Mouse (Mus musculus): ENCODE data around the gene Ppp2r5c.
A peak's percentile ranks its signal among the peaks of the same experiment; 100 is the strongest.

Gene Ppp2r5c

DNA sequence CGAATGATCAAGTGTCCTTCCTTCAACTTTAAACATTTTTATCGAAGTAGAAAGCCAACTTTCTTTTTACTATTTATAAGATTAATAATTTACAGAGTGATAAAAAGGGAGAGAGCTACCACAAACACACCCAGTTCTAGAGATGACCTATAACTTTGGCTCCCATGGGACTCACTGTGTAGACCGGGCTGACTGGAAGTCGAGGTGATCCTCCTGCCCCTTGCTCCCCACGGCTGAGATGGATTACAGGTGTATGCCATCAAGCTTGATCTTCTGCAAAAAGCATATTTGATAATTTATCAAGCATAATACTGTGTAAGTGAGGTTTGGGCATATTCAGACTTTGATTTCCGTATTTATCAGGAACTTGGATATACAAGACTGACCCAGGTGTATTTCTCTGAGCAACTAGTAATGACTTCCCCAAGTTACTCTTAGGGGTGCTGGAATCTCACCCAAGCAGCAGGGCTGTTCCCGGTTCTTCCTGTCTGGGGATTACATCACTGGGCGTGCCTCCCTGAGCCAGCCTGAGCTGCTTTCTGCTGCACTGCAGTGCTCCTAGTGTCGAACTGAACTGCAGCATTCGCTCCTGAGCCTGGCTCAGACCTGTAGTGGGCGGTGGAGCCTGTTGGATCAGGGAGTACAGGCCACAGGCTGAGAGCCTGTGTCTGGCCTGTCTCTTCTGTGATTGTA, 161.7 kb downstream of the Ppp2r5c start:
- DNase-seq (ENCODE audit: low read depth, low spot score) = peak; percentile 88

DNA sequence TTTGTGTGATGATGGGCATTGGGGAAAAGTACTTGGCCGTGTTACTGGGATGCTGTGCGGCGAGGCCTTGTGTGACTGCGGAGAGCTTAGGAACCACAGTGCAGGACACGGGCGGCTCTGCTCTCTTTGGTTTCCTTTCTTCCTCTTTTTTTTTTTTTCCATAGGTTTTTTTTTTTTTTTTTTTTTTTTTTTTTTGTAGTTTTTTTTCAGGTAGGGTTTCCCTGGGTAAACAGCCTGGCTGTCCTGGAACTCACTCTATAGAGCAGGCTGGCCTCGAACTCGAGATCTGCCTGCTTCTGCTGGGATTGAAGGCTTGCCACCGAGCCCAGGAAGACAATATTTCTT, 162.2 kb downstream of the Ppp2r5c start:
- no peak for DNase-seq (ENCODE audit: low read depth, low spot score)

DNA sequence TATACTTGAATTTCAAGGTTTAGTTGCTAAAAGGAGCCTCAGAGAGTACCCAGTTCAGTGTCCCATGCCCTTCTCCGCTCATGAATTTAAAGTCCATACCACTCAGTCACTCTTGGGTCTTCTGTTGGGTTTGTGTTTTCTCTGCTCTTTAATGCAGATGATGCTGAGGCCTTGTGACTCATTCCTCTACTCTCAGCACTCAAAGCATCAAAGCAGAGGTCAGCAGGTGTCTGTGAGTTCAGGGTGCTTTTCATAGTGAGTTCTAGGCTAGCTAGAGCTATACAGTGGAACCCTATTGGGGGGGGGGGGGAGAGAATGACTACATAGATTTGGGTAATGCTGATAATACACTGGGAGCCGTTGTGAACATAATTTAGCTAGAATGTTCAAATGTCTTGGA, 163.8 kb downstream of the Ppp2r5c start:
- DNase-seq (ENCODE audit: low read depth, low spot score) = no peak

DNA sequence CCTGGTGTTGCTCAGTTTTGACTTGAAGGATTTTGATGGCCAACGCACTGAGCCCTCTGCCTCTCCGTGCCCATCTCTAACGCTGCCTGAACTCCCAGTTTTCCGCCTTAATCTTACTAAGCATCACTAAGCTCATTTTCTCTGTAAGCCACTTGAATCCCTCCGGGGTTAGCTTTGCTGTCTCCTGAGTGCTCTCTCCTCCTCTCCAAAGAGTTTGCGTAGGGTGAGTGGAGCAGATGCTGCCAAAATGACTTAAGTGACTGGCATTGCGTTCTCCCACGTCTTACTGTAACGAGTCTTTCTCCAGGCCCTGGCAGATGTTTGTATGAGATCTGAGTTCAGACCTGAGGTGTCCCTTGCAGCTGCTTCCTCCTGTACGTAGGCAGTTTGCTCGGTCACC, 183.1 kb downstream of the Ppp2r5c start:
- DNase-seq (ENCODE audit: low read depth, low spot score) = no peak

All from 3T3-L1 (cell line).